Mouse (Mus musculus) thymus, postnatal 36 days (tissue): ENCODE measurements around the gene Baiap2l1.

Source experiments
- DNase-seq, 2 experiments: peaks; one replicate each; pipeline ENCODE4 v3.0.0; 2022; ENCODE audit warnings: mixed read lengths in 2 of 2

The Baiap2l1 gene

GRCm38 (mm10) chr5:144256541-144256870 is 101.4 kb downstream of the Baiap2l1 start:
- DNase-seq, result no peak

GRCm38 (mm10) chr5:144255632-144256540 is 102.0 kb downstream of the Baiap2l1 start:
- DNase-seq, result peak; percentile 40 to 52

- peak; percentile 78 to 84 for DNase-seq
Observed at GRCm38 (mm10) chr5:144254811-144255631, 102.9 kb downstream of the Baiap2l1 start.

GRCm38 (mm10) chr5:144254122-144254810 is 103.6 kb downstream of the Baiap2l1 start:
- peak; percentile 33 to 57 for DNase-seq

GRCm38 (mm10) chr5:144253212-144253611 is 104.7 kb downstream of the Baiap2l1 start:
- peak in 1 of 2 experiments; percentile 25 for DNase-seq

GRCm38 (mm10) chr5:144251876-144252577 is 105.9 kb downstream of the Baiap2l1 start:
- DNase-seq, result no peak

- no peak for DNase-seq
Observed at GRCm38 (mm10) chr5:144249871-144250270, 108.0 kb downstream of the Baiap2l1 start.

GRCm38 (mm10) chr5:144247906-144248585 is 109.9 kb downstream of the Baiap2l1 start:
- no peak for DNase-seq

- no peak for DNase-seq
Observed at GRCm38 (mm10) chr5:144247307-144247706, 110.6 kb downstream of the Baiap2l1 start.

GRCm38 (mm10) chr5:144246669-144247068 is 111.2 kb downstream of the Baiap2l1 start:
- no peak for DNase-seq

GRCm38 (mm10) chr5:144245592-144245991 is 112.3 kb downstream of the Baiap2l1 start:
- no peak for DNase-seq

GRCm38 (mm10) chr5:144243901-144244487 is 113.9 kb downstream of the Baiap2l1 start, which contains the start of gene Bri3:
Bri3 (plus strand) TSS chr5:144244437.
- DNase-seq, result no peak

GRCm38 (mm10) chr5:144238969-144239368 is 118.9 kb downstream of the Baiap2l1 start:
- no peak for DNase-seq

GRCm38 (mm10) chr5:144234714-144235113 is 123.2 kb downstream of the Baiap2l1 start:
- DNase-seq, result no peak

- DNase-seq, result no peak
Observed at GRCm38 (mm10) chr5:144234222-144234621, 123.7 kb downstream of the Baiap2l1 start.

- no peak for DNase-seq
Observed at GRCm38 (mm10) chr5:144232531-144232930, 125.4 kb downstream of the Baiap2l1 start.

- no peak for DNase-seq
Observed at GRCm38 (mm10) chr5:144231410-144231809, 126.5 kb downstream of the Baiap2l1 start.

GRCm38 (mm10) chr5:144230216-144230615 is 127.7 kb downstream of the Baiap2l1 start:
- DNase-seq, result no peak

- DNase-seq, result no peak
Observed at GRCm38 (mm10) chr5:144226220-144226619, 131.7 kb downstream of the Baiap2l1 start.

GRCm38 (mm10) chr5:144223899-144224816 is 133.8 kb downstream of the Baiap2l1 start:
- DNase-seq, result no peak
